Mouse (Mus musculus): ENCODE data around the gene Srcap.

DNA sequence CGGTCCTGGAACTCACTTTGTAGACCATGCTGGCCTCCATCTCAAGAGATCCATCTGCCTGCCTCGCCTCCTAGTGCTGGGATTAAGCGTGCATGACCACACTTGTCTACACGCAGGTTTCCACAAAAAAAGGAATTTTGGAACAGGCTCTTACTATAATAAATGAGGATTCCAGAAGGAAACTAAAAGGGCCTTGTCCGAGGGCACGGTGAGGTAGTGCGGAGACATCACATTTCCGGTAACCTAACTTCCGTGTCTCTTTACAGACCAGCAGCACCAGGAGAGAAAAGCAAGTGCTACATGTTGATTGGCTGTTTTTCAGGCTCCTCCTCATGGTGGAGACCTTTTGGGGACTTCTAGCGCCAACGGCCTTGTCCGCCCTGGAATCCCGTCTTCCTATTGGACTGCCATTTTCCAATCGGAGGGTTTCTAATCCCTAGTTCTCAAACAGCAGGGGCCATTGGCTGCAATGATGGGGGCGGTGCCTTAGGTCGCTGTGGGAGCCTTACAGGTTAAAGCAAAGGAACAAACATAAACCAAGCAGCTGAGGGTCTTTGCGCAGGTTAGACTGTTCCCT lies 61.2 kb downstream of the Srcap start, which contains the start of gene Phkg2:
- TF ChIP-seq POLR2A (IDR thresholded peaks at IDR 0.05; ENCODE audit: insufficient read depth, low read length): peak; percentile 72
- no peak for TF ChIP-seq CTCF (IDR thresholded peaks at IDR 0.05; ENCODE audit: low read depth, low read length)
- no peak for TF ChIP-seq EP300 (IDR thresholded peaks at IDR 0.05; ENCODE audit: insufficient read depth, low read depth, low read length)
